Mouse (Mus musculus) layer of hippocampus, postnatal 36 days (tissue): ENCODE measurements at regions not wholly inside any gene's neighbourhood (a gene's known extent, or its start where the extent isn't known, plus 50 kb on each side); places are given as distances from the start of the nearest gene placed in this dataset.
A peak's percentile ranks its signal among the peaks of the same experiment; 100 is the strongest.

ENCODE experiments used
- DNase-seq, 2 experiments: peaks; one replicate each; pipeline ENCODE4 v3.0.0; 2022

GRCm38 (mm10) chr1:61277170-61277710 is 299.5 kb downstream of the Icos start:
- no peak for DNase-seq

DNA sequence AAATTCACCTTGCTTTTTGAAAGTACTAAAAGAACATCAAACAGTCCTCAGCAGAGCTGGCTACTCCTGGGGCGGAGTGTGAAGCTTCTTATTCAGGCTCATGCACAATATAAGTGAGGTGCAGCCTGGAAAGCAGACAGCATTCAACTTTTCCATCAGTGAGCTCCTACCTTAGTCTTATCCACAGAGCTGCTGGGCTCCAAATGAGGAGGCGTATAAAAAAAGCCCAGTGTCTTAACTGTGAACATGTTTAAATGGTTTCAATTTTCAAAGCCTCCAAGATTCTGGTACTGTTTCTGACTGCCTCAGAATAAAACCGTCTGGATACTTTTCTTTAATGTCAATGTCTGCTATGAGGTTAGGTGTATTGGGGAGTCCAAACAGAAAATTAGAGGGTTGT is 310.5 kb downstream of the Icos start:
- no peak for DNase-seq

DNA sequence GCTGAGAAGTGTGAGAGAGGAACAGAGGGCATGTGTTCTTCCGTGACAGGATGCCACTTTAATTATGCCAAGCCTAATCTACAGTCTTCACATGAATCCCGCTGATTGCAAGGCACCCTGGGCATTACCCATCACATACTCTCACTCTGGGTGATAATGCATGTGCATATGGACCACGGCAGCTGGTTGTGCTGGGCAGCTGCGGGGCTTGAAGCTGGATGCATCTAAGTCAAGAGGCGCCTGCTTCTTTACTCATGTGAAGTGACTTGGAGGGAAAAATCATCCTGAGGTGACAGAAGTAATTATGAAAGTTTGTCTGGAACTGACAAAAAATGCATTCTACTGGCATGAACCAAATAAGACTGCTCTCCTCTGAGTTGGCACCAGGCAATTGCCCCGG is 311.2 kb downstream of the Icos start:
- DNase-seq = no peak

DNA sequence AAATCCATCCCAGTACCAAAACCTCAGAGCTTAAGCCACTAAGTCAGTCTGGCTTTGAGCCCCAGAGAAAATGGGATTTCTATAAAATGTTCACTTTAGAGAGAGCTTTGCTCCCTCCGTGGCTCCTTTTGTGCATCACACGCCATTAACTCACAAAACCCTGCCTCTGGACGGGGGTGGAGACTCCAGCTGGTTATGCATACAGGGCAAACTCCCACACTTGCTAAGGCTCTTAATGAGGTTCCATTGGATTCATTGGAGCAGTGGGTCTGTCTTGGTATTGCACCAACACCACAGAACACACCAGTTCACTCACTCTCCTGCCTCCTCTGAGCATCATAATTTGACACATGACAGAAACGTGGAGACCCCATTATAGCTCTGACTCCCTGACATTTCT is 311.8 kb downstream of the Icos start:
- no peak for DNase-seq

DNA sequence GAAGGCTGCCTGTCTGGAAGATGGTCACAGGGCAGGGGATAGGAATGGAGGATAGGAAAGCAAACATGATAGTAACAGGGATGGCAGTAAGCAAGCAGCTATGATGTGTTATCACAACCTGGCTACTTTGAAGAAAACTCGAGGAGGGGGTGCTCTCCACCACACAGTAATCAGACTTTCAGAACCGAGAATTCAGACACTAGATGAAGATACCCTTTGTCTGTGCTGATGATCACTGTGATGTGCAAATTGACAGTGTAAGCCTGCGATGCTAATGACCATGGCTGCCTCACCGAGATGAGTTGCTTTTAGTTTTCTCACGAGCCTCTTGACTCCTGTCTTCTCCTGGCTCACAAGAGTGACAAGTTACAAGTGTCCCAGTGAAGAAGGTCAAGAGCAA is 315.4 kb downstream of the Icos start:
- DNase-seq = no peak

- DNase-seq = no peak
Measured at GRCm38 (mm10) chr1:61295219-61295618, 317.5 kb downstream of the Icos start.

DNA sequence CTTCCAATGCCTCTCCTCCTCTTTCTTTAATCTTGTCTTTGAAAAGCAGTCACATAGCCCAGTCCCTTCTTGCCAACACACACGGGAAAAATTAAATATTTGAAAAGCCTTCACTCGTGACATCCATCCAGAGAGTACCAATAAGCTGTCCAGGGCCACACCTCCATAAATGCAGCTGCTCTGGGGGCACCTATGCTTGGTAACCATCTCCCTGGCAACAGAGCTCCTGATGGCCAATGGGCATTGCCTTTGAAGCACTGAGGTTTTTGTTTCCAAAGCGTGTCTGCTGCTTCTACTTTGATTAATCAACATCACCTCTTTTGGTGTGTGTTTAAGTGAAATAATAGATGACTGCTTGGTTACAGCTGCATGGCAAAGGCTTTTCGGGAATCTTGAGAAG is 319.1 kb downstream of the Icos start:
- DNase-seq = no peak

- DNase-seq = no peak
Measured at GRCm38 (mm10) chr1:61297361-61297760, 319.6 kb downstream of the Icos start.

- peak in 1 of 2 experiments; percentile 37 for DNase-seq
Measured at GRCm38 (mm10) chr1:61298064-61298463, 320.3 kb downstream of the Icos start.

DNA sequence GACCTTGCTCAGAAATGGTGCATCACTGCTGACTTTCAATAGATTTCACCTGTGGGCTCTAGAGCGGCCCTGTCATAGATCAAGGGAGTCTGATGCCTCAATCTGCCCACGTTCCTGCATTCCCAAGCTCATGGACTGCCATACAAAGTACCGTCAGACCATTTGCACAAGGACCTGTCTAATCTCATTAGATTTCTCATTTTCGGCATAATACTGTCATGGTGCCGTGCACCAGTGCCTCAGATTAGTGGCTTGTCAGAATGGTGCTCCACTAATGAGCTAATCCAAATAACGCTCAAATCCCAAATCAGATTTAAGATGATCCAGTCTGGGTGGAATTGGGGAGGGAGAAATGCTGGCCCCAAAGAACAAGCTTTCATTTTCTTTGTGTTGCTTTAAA is 321.1 kb downstream of the Icos start:
- no peak for DNase-seq

DNA sequence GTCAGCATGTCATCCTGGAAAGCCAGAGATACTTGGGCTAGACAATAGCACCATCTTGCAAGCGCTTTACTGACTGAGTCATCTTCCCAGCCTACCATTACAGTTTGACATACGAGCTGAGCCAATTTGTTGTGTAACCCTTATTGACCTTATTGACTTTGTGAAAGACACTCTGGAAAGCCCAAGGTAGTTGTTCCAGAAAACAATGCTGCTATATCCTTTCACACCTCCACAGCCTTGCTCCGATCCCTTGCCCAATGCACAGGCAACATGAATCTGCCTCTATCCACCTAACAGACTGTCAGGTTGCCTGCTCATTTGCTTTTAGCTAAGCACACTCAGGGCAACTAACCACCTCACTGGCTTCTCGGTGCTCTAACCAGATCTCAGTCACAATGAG is 322.8 kb downstream of the Icos start:
- DNase-seq = no peak

GRCm38 (mm10) chr1:61301041-61302030 is 323.6 kb downstream of the Icos start:
- no peak for DNase-seq

- no peak for DNase-seq
Measured at GRCm38 (mm10) chr1:61302570-61303071, 324.9 kb downstream of the Icos start.

DNA sequence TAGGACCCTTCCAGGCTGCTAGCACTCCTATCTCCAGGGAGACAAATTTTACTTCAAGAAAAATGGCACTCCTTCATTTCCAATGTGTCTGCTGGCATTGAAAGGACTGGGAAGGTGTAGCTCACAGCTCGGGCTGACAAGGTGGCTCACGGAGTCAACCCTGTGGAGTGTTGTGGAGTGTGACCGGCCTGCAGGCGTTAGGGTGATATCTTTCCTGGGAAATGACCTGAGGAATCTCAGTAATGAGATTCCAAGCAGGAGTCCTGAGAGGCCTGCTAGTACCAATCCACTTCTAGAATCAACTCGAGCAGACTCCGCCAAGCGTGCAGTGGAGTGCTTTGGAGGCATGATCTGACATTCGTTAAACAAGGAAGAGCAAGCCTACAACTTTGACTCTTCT is 328.6 kb downstream of the Icos start:
- no peak for DNase-seq

DNA sequence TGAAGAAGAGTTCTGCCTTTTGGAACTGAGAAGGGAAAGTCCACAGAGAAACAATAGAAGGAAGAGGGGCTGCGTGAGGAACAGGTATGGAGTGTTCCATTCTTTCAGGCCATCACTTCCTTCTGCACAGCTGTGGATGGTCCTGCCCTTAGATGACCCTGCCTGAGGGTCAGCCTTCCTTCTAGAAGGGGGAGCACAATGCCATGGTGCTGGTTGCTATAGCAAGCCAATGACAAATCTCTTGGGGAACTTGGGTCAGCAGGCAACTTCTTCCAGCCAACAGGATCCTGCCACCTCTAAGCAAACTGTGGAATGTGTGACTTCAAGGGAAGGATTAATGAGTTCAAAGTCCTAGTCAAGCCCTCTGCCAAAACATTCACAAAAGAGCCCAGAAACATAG is 329.1 kb upstream of the Pard3b start:
- DNase-seq = no peak

GRCm38 (mm10) chr1:61310063-61310760 is 328.4 kb upstream of the Pard3b start:
- DNase-seq = no peak

GRCm38 (mm10) chr1:61310761-61311090 is 327.9 kb upstream of the Pard3b start:
- DNase-seq = no peak

GRCm38 (mm10) chr1:61313196-61313595 is 325.4 kb upstream of the Pard3b start:
- DNase-seq = no peak

- DNase-seq = no peak
Measured at GRCm38 (mm10) chr1:61316261-61316660, 322.4 kb upstream of the Pard3b start.

GRCm38 (mm10) chr1:61316736-61317135 is 321.9 kb upstream of the Pard3b start:
- DNase-seq = no peak

GRCm38 (mm10) chr1:61318042-61318441 is 320.6 kb upstream of the Pard3b start:
- DNase-seq = no peak

GRCm38 (mm10) chr1:61321513-61322145 is 317.0 kb upstream of the Pard3b start:
- DNase-seq = no peak

GRCm38 (mm10) chr1:61331456-61331855 is 307.2 kb upstream of the Pard3b start:
- no peak for DNase-seq
